Comparison of ENCODE assay signal across 9 mouse cellular contexts in the genomic region with DNA sequence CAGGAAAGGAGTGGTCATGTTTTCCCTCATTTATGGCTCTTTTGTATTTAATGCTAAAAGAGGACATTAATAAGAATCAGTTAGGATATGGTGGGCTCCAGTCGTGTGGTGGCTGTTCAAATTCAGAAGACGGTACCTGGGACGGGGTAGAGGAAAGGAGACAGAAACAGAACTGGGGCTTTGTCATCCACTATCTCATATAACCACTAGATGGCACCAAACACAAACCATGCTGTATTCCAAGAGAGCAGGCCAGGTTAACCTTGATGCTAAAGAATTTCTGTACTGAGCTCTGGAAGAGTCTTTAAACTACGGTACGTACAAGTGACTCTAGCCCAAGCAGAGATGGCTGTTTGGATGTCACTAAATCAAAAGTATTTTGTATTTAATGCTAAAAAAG.
DNase-seq lines count a peak whose midpoint lies in the region; ATAC-seq and TF ChIP-seq lines count a peak whose summit lies in the region.
"Had no signal": no experiment of that assay in that cellular context is flagged by ENCODE, and none has a peak within 500 bp of the region (broad histone marks: within the 10 kb centered on the region; RNA-seq: fewer than 3 reads in every experiment).

No protein-coding gene starts in this region.

- H3K4me3 ChIP-seq in embryonic facial prominence, embryonic 11.5 days (ENCODE audit: low read depth, low read length) = no peak overlapping the region
- no peak overlapping the region for H3K4me3 ChIP-seq in intestine, postnatal 0 days (ENCODE audit: low read depth, low read length)
- H3K4me3 ChIP-seq: myocyte had no signal

- H3K36me3 ChIP-seq in embryonic facial prominence, embryonic 11.5 days (replicated peaks; ENCODE audit: control insufficient read depth, insufficient read depth, low read depth, low read length) = no peaks in the 10 kb centered on the region
- no peaks in the 10 kb centered on the region for H3K36me3 ChIP-seq in intestine, postnatal 0 days (ENCODE audit: control insufficient read depth, insufficient read depth)

- H3K4me2 ChIP-seq in embryonic facial prominence, embryonic 11.5 days (ENCODE audit: low read depth, low read length) = no peak overlapping the region
- no peak overlapping the region for H3K4me2 ChIP-seq in intestine, postnatal 0 days (replicated peaks; ENCODE audit: low read depth)

- peaks cover 3% of the 10 kb centered on the region; the same call in 1 of the 2 replicates for H3K4me1 ChIP-seq in embryonic facial prominence, embryonic 11.5 days (ENCODE audit: control insufficient read depth, insufficient read depth, low read length)
- no peaks in the 10 kb centered on the region for H3K4me1 ChIP-seq in intestine, postnatal 0 days (replicated peaks; ENCODE audit: control insufficient read depth, insufficient read depth, low read length)

- no peaks in the 10 kb centered on the region for H3K9me3 ChIP-seq in embryonic facial prominence, embryonic 11.5 days (replicated peaks; ENCODE audit: control insufficient read depth, low read length)
- no peaks in the 10 kb centered on the region for H3K9me3 ChIP-seq in intestine, postnatal 0 days (ENCODE audit: control insufficient read depth)

- peak; percentile 90 for TF ChIP-seq CTCF in intestine, postnatal 0 days (IDR thresholded peaks at IDR 0.05; ENCODE audit: low read depth)

- no peak for ATAC-seq in embryonic facial prominence, embryonic 11.5 days (replicated peaks; ENCODE audit: insufficient number of reproducible peaks, low FRiP score, low TSS enrichment, low read depth)
- ATAC-seq in intestine, postnatal 0 days = peak; percentile 26; the same call in 1 of the 2 replicates
- no peak for ATAC-seq in erythroid progenitor cell, adult 5-6 weeks (replicated peaks; ENCODE audit: low FRiP score, poor library complexity, severe bottlenecking)

- no peak overlapping the region for H3K9ac ChIP-seq in embryonic facial prominence, embryonic 11.5 days (replicated peaks; ENCODE audit: low read length)
- H3K9ac ChIP-seq in intestine, postnatal 0 days (ENCODE audit: low read depth, low read length) = no peak overlapping the region

- H3K27ac ChIP-seq in embryonic facial prominence, embryonic 11.5 days (replicated peaks; ENCODE audit: low read depth, low read length) = no peak overlapping the region
- no peak overlapping the region for H3K27ac ChIP-seq in intestine, postnatal 0 days (ENCODE audit: low read depth, low read length)

- H3K27me3 ChIP-seq in embryonic facial prominence, embryonic 11.5 days (ENCODE audit: control insufficient read depth, insufficient read depth, low read length) = no peaks in the 10 kb centered on the region
- no peaks in the 10 kb centered on the region for H3K27me3 ChIP-seq in intestine, postnatal 0 days (replicated peaks; ENCODE audit: control insufficient read depth, insufficient read depth, low read length)

- WGBS in embryonic facial prominence, embryonic 11.5 days = 42% methylated on average over 5 of the region's 5 CpGs
- 22% methylated on average over 5 of the region's 5 CpGs for WGBS in intestine, postnatal 0 days

- peak; percentile 22 to 28 for DNase-seq in cerebellum, adult 18-20 months
- DNase-seq in cerebellum, adult 11 months = no peak
- DNase-seq in thymus, postnatal 0 days (ENCODE audit: low spot score) = peak; percentile 23
- no peak for DNase-seq in thymus, postnatal 36 days
- DNase-seq in embryonic facial prominence, embryonic 11.5 days (ENCODE audit: low spot score) = peak; percentile 78
- DNase-seq in mesoderm, embryonic 11.5 days (ENCODE audit: low read depth, low spot score) = peak; percentile 71

Comparison
In these comparisons a context has a peak if more than half of its experiments do, and no peak if none do; other contexts are left out.
1. DNase-seq: peak in cerebellum, adult 18-20 months (2 of 2), thymus, postnatal 0 days (single experiment), embryonic facial prominence, embryonic 11.5 days (single experiment) and mesoderm, embryonic 11.5 days (single experiment); none in cerebellum, adult 11 months (single experiment) and thymus, postnatal 36 days (0 of 2).